Mouse (Mus musculus) right cerebral cortex, adult 18-20 months (tissue): ENCODE measurements around the gene Mgat3.
A peak's percentile ranks its signal among the peaks of the same experiment; 100 is the strongest.

ENCODE experiments used
- DNase-seq: peaks from one replicate; pipeline ENCODE4 v3.0.0; 2022; ENCODE audit warnings: mixed read lengths

Mgat3 gene

GRCm38 (mm10) chr15:80182072-80182700 is 8.7 kb downstream of the Mgat3 start:
- DNase-seq = no peak

DNA sequence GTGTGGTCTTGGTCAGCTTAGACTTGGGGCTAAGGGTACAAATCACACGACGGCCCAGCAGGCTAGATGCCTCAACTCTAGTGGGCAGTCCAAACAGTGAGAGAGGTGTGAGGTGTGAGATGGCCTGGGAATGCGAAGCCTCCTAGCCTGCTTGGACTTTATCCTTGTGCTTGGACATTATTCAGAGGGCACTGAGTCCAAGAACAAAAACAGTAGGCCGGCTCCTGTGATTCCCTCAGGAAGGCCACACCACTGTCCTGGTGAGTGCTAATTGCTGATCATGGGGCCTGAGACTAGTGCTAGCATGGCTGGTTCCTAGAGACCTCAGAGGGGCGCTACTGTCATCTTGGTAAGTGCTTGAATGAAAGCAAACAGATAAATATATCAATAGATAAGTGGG is 15.4 kb downstream of the Mgat3 start:
- DNase-seq = no peak

DNA sequence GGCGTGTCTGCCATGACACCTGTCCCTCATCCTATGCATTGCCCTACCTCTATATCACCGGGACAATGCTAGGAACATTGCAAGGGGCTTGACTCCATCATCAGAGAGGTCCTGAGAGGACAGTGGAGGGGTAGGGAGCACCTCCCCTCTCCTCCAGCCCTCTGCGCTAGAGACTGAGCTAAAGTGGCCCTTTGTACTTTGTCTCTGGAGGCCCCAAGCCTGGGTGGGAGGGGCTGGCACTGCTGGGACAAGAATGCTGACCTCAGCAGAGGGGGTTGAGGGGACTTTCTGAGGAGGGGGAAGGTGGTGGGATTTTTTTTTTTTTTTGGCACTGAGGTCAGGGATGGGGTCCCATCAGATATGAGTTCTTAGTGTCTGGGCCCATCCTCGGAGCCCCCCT is 16.6 kb downstream of the Mgat3 start:
- DNase-seq = no peak

GRCm38 (mm10) chr15:80191585-80192245 is 18.2 kb downstream of the Mgat3 start:
- no peak for DNase-seq

DNA sequence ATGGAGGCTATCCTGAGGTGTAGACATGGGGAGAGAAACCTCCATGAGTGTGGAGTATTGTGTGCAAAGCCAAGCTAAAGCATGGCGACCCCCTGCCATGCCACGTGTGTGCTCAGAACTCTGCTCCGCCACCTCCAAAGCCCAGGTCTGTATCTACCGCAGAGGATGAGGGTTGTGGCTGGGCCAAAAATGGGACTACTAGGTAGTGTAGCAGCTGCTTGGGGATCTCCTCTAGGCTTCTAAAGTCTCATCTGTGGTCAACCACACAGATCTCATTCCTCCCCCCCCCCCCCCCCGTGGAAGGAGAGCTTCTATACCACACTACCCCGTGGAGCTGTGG is 18.7 kb downstream of the Mgat3 start:
- DNase-seq = no peak

GRCm38 (mm10) chr15:80192847-80193246 is 19.3 kb downstream of the Mgat3 start:
- DNase-seq = no peak

GRCm38 (mm10) chr15:80199556-80199955 is 26.0 kb downstream of the Mgat3 start:
- no peak for DNase-seq

DNA sequence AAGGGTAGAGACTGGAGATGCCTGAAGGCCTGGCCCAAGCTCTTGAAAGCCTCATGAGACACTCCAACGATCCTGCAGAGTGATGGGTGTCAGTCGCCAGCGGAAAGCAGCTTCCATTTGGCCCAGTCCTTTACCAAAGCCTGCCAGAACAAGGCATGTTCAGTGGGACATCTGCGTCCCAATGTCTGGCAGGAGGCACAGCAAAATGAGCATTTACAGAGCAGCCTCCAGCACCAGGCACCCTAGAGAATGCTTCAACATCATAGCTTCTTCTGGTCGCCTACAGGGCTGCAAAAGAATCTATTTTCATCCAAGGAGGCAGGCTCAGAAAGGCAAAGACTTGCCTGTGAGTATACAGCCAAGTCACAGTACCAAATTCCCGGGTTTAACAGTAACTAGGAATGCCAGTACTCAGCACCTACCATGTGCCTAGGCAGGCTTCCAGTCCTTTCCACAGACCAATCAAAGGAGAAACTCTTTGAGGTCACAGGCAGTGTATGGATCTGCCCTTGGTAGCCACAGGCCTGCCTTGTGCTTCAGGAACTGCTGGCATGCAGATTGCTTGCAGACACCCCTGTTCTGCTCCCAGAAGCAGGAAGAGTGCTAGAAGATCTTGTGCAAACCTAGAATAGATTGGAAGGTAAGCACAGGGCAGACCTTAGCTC is 28.7 kb downstream of the Mgat3 start:
- DNase-seq = peak; percentile 71

DNA sequence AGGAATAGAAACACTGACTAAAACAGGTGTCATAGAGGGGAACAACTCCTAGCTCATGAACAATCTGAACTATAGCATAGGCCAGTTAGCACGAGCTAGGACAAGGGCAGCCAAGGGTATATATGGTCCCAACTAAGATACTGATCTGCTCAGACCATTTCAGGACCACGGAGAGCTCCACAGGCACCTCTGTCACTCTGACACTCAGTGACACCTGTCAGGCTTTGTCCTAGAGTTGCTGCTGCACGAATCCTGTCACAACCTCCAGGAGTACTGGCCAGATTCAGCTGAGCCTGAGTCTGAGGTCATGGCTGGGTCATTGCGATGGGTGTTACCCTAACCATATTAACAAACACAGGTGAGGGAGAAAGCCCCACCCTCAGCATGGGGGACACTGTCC is 29.9 kb downstream of the Mgat3 start:
- DNase-seq = no peak

DNA sequence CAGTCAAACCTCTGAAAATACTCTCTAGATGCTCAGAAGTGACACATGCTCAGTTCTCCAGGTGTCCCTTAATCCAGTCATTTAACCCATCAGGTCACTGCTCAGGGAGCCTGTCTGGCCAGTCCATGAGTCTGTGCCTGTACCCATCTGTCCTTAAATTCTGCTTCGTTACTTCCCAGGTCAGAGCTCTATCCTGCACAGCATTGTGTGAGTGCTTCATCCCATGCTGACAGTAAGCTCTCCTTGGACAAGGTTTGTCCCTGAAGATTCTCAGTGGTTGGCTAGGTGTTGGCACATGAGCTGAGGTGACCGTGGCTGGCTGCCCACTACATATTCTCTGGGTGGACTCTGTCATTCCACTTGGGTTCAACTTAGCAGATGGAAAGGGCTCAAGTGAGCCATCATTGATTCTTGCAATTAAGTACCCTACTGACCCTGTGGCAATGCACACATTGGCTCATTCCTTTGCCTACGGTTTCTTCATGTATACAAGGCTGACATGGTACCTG is 32.6 kb downstream of the Mgat3 start:
- no peak for DNase-seq

DNA sequence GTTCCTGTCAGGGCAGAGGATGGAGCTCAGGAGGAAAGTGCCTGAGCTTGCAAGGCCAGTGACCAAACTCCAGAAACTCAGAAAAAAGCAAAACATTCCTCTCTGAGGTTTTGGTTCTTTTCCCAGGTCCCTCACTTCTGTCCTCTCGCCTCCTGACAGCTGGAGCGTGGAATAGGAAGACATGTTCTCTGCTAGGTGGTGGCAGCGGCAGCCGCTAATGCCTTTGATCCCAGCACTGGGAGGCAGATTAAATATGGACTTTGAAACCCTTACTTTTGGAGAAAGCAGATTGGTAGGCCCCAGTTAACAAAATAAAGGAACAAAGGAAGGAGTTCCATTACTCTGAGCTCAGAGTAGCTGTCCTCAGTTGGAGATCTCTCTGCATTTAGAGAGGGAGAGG is 34.9 kb downstream of the Mgat3 start:
- no peak for DNase-seq

GRCm38 (mm10) chr15:80213688-80214087 is 40.2 kb downstream of the Mgat3 start:
- DNase-seq = no peak

DNA sequence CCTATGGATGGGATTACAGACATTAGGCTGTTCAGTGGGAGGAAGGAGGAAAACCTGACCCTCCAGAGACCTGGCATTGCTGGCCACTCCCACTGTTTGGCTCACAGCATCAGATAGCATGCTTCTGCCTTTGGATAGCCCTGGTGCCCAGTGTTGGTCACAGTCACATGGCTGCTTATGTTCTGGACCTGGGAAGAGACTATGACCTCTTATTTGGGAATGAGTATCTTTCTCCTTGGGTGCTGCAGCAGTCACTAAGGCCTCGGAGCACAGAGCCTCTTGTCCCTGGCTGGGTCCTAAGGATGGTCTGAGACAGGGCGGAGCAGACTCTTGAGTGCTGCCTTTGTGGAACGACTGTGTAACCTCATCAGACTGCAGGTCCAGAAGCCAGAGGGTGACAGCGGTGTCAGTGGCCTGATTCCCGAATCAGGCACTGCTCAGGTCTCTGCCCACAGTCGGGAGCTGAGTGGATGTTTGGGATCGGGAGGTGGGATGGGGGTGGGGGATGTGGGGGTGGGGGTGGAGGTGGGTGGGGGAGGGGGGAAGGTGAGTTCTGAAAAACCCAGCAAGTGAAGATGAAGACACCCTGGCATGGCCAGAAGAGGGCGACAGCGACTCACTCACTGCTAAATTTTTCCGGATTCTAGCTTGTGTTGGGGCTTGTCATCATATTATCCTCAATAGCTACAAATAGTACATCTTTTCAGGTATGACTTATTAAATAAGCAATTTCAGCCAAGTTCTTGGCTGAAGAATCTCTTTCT is 42.4 kb downstream of the Mgat3 start:
- DNase-seq = no peak

DNA sequence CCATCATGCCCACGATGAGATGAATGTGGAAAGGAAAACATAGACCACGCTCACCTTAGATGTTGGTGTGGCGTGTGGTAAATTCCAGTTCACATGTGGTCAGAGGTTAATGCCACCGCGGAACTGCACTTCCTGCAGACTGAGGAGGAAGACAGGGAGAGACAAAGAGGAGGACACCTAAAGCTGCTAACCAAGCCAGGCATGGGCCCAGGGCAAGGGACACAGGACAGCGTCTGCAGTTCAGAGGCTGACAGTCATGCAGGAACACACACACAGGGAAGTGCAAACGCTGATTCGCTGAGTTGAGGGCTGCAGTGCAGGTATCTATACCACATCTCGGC is 42.9 kb downstream of the Mgat3 start:
- no peak for DNase-seq

GRCm38 (mm10) chr15:80217476-80217875 is 44.0 kb downstream of the Mgat3 start:
- no peak for DNase-seq

- no peak for DNase-seq
Observed at GRCm38 (mm10) chr15:80219211-80219610, 45.7 kb downstream of the Mgat3 start.

DNA sequence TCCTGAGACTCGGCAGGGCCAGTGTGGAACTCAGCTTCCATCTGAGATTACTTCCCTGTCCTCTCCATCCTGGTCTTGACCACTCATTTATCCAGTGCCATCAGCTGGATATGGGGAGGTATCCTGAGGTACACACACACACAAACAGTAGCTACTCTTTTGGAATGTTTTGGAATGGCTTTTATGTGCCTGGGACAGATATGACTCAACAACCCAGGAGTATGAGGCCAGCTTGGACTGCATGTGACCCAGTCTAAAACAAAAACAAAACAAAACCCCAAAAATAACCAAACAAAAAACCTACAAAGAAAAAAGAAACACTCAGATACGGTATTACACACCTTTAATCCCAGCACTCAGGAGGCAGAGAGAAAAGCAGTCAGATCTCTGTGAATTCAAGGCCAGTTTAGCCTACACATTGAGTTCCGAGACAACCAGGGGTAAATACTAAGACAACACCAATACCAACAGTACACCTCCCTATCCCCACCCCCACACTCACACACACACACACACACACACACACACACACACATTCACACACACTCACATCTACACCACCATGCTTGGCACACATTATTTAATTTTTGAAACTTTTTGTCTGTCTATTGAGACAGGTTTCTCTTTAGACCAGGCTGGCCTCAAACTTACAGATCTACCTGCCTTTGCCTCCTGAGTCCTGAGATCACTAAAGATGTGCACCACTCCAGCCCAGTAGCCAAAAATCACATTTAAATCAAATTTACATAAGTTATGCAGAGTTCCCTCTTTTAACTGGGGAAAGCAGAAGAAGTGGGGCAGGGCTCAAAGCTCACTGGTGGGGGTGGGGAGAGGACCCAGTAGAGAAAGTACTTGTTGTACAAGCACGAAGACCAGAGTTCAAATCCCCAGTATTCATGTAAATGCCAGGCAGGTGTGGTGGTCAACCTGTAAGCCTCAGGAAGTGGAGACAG is 46.5 kb downstream of the Mgat3 start:
- DNase-seq = no peak

GRCm38 (mm10) chr15:80221031-80221430 is 47.5 kb downstream of the Mgat3 start:
- DNase-seq = no peak

GRCm38 (mm10) chr15:80223751-80224150 is 50.2 kb downstream of the Mgat3 start:
- no peak for DNase-seq

DNA sequence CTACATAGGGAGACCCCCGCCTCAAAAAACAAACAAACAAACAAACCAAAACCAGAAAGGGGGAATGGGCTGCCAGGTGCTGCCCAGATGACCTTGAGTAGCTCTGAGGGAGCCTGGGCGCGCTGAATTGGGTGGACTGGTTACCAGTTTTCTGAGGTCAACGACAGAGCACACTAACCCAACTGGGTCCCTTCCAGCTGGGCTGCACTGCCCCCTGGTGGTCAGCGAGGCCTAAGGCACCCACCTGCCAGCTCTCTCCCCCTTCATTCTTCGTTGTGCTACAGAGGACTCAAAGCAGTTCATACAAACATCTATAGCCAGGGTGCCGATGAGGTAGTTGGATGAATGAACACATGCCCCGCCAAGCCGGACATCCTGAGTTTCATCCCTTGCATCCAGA is 51.7 kb downstream of the Mgat3 start:
- peak; percentile 38 for DNase-seq

DNA sequence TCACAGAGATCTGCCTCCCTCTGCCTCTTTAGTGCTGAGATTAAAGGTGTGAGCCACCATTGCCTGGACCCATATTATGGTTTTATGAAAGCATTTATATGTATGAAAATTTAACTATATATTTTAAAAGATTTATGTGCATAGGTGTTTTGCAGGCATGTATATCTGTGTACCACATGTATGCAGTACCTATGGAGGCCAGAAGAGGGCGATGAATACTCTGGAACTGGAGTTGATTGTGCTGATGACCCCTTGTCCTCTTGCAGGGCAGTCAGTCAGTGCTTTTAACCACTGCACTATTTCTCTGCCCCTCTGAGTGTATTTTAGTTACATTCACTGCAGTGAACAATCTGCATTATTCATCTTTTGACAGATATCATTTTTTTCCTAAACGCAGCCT is 52.3 kb downstream of the Mgat3 start:
- DNase-seq = no peak

- no peak for DNase-seq
Observed at GRCm38 (mm10) chr15:80228071-80228800, 54.7 kb downstream of the Mgat3 start.
